Mouse (Mus musculus) left cerebral cortex, postnatal 10 days (tissue): ENCODE results near the gene 2810408A11Rik. TPM values are rescaled to one million over a fixed set of nuclear protein-coding genes. Genes with fewer than 3 reads are reported as not detected.
"Not testable (repeated sequence)": the region's sequence is repeated elsewhere in the genome, so short reads cannot be mapped to it uniquely, and the experiment has no call there.

Source experiments
- DNase-seq, 2 experiments: peaks; one replicate each; pipeline ENCODE4 v3.0.0; 2021 to 2022; ENCODE audit warnings: low spot score in 2 of 2, mixed read lengths in 1 of 2; ENCODE audit errors: extremely low spot score in 1 of 2
- intact Hi-C: fragments of 180-260 bp; cut with DNase I; formaldehyde crosslinking; loops from one replicate; pipeline ENCODE4 v1.15.1; 2025
- microRNA-seq: library from miRNA; unstranded; fragments of <30 nt; microRNA quantifications from one replicate; pipeline ENCODE4 v1.2.0, GENCODE M21; 2022
- total RNA-seq, 2 experiments: library from RNA; stranded (reverse); gene quantifications; 2 replicates each; pipeline ENCODE4 v1.2.3; 2021

2810408A11Rik gene
- total RNA-seq, 2 experiments from 2014 or later = 1.8 TPM

GRCm38 (mm10) chr11:69870289-69871069, 30.3 kb downstream of the 2810408A11Rik start:
- intact Hi-C loops = no loop called here
- DNase-seq = no peak

GRCm38 (mm10) chr11:69867335-69867734, 33.5 kb downstream of the 2810408A11Rik start:
- no peak for DNase-seq
- intact Hi-C loops = no loop called here

- no peak for DNase-seq
- intact Hi-C loops = no loop called here
Observed at GRCm38 (mm10) chr11:69865561-69865960, 35.2 kb downstream of the 2810408A11Rik start.

DNA sequence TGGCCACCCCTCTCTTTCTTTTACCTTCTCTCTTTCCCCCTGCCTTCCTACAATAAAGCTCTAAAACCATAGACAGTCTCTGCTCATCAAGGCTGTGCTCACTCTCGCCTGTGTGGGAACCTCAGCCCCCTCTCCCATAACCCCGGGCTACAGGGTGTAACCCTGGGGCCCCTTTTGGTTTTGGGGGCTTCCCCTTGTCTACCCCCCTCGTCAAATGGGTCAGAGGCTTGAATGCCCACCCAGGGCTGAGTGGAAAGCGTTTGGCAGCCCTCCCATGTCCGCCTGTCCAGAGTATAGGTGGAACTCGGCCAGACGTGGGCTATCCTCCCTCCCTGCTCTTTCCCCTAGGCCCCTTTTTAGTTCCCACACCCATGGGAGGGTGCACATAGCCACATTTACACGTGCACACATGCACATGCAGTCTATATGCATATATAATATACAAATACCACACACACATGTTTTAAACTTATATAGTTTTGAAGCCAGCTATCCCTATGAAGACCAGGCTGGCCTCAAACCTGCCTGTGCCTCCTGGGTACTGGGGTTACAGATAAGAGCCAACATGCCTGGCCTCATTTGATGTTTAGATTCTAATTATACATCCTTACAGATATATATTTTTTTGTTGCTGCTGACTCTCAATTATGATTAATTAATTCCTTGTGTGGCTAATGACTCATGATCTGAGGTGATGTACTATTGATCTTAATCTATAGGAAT, 36.5 kb downstream of the 2810408A11Rik start:
- intact Hi-C loops = no loop called here
- no peak for DNase-seq

GRCm38 (mm10) chr11:69863729-69864128, 37.1 kb downstream of the 2810408A11Rik start:
- intact Hi-C loops, DNase-seq: not testable (repeated sequence)

- DNase-seq = no peak
- intact Hi-C loops = no loop called here
Observed at GRCm38 (mm10) chr11:69858113-69858998, 42.4 kb downstream of the 2810408A11Rik start, which contains the start of gene Tnk1. Gene Tnk1, minus strand, starts transcription at chr11:69858730.

- intact Hi-C loops = no loop called here
- peak in 1 of 2 experiments; percentile 62 for DNase-seq
Observed at GRCm38 (mm10) chr11:69855347-69855746, 45.4 kb downstream of the 2810408A11Rik start.

DNA sequence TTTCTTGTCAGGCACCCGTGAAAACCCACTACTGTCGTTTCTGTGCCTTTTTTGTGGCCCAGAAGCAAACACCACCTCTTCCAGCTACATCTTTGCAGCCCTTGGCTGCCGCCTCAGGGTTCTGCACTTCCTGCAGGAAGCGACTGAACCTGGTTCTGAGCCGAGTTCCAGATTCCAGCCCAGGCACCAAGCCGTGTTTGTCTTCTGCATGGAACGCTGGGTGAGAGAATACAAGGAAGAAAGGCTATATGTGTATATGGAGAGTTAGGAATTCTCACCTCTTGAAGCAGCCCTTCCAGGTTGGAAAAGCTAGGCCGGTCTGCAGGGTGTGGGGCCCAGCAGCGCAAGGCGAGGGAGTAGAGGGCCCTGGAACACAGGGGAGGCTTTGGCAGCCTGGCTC, 46.1 kb downstream of the 2810408A11Rik start:
- DNase-seq = no peak
- intact Hi-C loops = no loop called here

DNA sequence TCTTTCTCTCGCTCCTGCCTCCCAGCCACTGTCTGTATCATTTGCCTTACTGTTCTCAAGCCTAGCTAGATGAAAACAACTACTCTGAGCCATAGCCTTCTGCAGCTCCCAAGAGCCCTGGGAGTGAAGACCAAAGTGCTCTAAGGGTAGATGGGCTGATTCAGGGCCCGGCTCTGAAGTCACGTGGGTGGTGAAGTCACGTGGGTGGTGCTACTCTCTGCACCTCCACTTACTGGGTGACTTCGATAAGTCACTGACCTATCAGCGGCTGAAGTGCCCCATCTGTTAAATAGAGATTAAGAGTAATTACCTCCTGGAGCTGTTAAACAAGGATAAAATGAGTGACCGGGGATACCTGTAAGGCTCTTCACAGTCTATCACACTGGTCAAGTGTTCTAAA, 46.8 kb downstream of the 2810408A11Rik start:
- no peak for DNase-seq
- intact Hi-C loops = no loop called here

DNA sequence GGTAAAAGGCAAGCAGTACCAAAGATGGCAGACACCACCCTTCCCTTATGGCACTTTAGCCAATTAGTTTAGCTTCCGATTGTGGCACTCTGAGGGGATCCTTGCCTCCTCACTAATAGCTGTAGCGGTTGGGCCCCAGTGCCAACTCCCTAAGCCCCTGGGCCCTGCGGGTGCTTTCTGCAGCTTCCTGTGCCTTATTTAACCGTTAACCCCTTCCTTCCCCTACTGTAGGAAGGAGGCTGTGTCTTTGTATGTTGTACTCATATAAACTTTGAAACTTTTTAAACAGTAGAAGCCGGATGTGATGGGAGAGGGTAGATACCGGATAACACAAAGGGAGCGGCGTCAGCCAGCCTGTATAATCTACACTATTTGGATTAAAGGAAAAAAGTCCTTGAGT, 50.0 kb downstream of the 2810408A11Rik start:
- DNase-seq = no peak
- intact Hi-C loops = no loop called here

DNA sequence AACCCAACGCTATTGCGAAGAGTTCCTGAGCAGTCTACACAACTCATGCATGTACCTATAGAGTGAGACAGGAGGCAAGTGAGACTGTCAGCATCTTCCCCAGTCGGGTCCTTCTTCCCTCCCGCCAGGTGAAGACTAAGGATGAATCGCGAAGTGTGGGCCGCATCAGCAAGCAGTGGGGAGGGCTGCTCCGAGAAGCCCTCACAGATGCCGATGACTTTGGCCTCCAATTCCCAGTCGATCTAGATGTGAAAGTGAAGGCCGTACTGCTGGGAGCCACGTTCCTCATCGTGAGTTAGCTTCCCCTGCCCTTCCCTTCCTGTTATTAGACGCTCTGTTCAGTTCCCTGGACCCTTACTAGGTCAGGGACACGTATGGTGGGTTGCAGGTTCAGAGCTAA, 50.9 kb downstream of the 2810408A11Rik start:
- no peak for DNase-seq
- intact Hi-C loops = no loop called here

DNA sequence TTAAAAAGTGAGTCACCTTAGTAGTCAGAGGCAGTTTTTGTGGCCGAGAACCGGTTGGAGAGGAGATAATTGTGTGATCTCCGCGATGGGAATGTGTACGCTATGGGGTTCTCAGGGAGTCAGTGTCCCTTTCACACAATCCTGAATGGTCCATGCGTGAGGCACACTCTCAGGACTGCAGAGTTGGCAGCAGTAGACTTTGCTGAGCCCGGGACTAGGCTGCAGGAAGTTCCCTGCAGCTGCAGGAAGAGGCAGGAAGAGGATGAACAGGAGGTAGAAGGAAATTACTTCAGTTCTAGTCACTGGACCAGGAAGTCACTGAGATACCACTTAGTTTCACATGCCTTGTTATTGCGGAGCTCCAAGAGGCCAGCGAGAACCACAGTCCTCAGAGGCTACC, 51.7 kb downstream of the 2810408A11Rik start:
- no peak for DNase-seq
- intact Hi-C loops = no loop called here

GRCm38 (mm10) chr11:69848021-69848420, 52.8 kb downstream of the 2810408A11Rik start:
- intact Hi-C loops = no loop called here
- DNase-seq = no peak

Small RNA genes within 50 kb of the gene (microRNA-seq; reads per million reads assigned to microRNA genes)
- not detected for gene Mir6924

Other genes with a start within 250 kb of the 2810408A11Rik start
- gene Sox15, start 245.7 kb downstream of the 2810408A11Rik start, total RNA-seq = not detected
- gene Mpdu1, start 238.3 kb downstream of the 2810408A11Rik start, total RNA-seq = 10 to 100 TPM; 87.3 to 95.6 TPM
- 10 to 100 TPM; 11.6 to 12.2 TPM for gene Cd68, start 234.8 kb downstream of the 2810408A11Rik start, total RNA-seq
- 100 to 1,000 TPM; 455 to 466 TPM for gene Eif4a1, start 228.6 kb downstream of the 2810408A11Rik start, total RNA-seq
- 100 to 1,000 TPM in 1 of 2 experiments, 10 to 100 TPM in 1; 96.9 to 103 TPM for gene Senp3, start 218.9 kb downstream of the 2810408A11Rik start, total RNA-seq
- 1 to 10 TPM in 1 of 2 experiments, under 1 TPM in 1; 0.39 to 1.6 TPM for gene Tnfsf13, start 215.2 kb downstream of the 2810408A11Rik start, total RNA-seq
- gene Tnfsf12, start 205.1 kb downstream of the 2810408A11Rik start, total RNA-seq = 1 to 10 TPM; 7.4 TPM
- gene Tnfsfm13, start 204.9 kb downstream of the 2810408A11Rik start, total RNA-seq = 1 to 10 TPM in 1 of 2 experiments, under 1 TPM in 1; 0.81 to 1.5 TPM
- 10 to 100 TPM; 52.1 to 52.9 TPM for gene Polr2a, start 142.3 kb downstream of the 2810408A11Rik start, total RNA-seq
- gene Slc35g3, start 139.0 kb downstream of the 2810408A11Rik start, total RNA-seq = not detected
- 10 to 100 TPM; 57.1 to 67.6 TPM for gene Zbtb4, start 135.1 kb downstream of the 2810408A11Rik start, total RNA-seq
- gene Chrnb1, start 105.0 kb downstream of the 2810408A11Rik start, total RNA-seq = 1 to 10 TPM in 1 of 2 experiments, under 1 TPM in 1; 0.95 to 1.2 TPM
- 10 to 100 TPM; 20.0 to 21.5 TPM for gene Fgf11, start 99.1 kb downstream of the 2810408A11Rik start, total RNA-seq
- not detected for gene Tmem102, start 95.4 kb downstream of the 2810408A11Rik start, total RNA-seq
- not detected for gene Gm39566, start 85.7 kb downstream of the 2810408A11Rik start, total RNA-seq
- gene Spem2, start 82.5 kb downstream of the 2810408A11Rik start, total RNA-seq = not detected
- gene Spem1, start 78.8 kb downstream of the 2810408A11Rik start, total RNA-seq = under 1 TPM; 0.45 to 0.57 TPM
- 100 to 1,000 TPM; 268 to 274 TPM for gene Nlgn2, start 63.2 kb downstream of the 2810408A11Rik start, total RNA-seq
- gene Tmem256, start 62.5 kb downstream of the 2810408A11Rik start, total RNA-seq = 100 to 1,000 TPM; 151 to 159 TPM
- 10 to 100 TPM; 28.4 to 32.2 TPM for gene Plscr3, start 54.6 kb downstream of the 2810408A11Rik start, total RNA-seq
- under 1 TPM; 0.11 to 0.14 TPM for gene Tnk1, start 42.3 kb downstream of the 2810408A11Rik start, total RNA-seq
- not detected for gene Tmem95, start 23.0 kb downstream of the 2810408A11Rik start, total RNA-seq
- gene Kctd11, start 19.6 kb downstream of the 2810408A11Rik start, total RNA-seq = under 1 TPM; 0.57 to 0.62 TPM
- under 1 TPM; 0.15 to 0.26 TPM for gene Acap1, start 5.4 kb downstream of the 2810408A11Rik start, total RNA-seq
- gene Neurl4, start 85 bp upstream of the 2810408A11Rik start, total RNA-seq = 100 to 1,000 TPM; 126 to 129 TPM
- 10 to 100 TPM; 24.8 to 25.7 TPM for gene Gps2, start 12.9 kb upstream of the 2810408A11Rik start, total RNA-seq
- gene Eif5a, start 21.0 kb upstream of the 2810408A11Rik start, total RNA-seq = 100 to 1,000 TPM; 525 to 535 TPM
- 1 to 10 TPM; 9.5 TPM for gene Ybx2, start 34.8 kb upstream of the 2810408A11Rik start, total RNA-seq
- 1 to 10 TPM; 1.3 to 1.4 TPM for gene Slc2a4, start 47.2 kb upstream of the 2810408A11Rik start, total RNA-seq
- gene Cldn7, start 63.8 kb upstream of the 2810408A11Rik start, total RNA-seq = not detected
- 100 to 1,000 TPM; 104 to 118 TPM for gene Ctdnep1, start 80.2 kb upstream of the 2810408A11Rik start, total RNA-seq
- gene Elp5, start 81.5 kb upstream of the 2810408A11Rik start, total RNA-seq = 100 to 1,000 TPM; 114 to 125 TPM
- 100 to 1,000 TPM; 252 to 266 TPM for gene Gabarap, start 90.2 kb upstream of the 2810408A11Rik start, total RNA-seq
- 10 to 100 TPM; 35.2 to 38.6 TPM for gene Phf23, start 94.8 kb upstream of the 2810408A11Rik start, total RNA-seq
- gene Dvl2, start 99.6 kb upstream of the 2810408A11Rik start, total RNA-seq = 10 to 100 TPM; 27.5 to 30.3 TPM
- 10 to 100 TPM; 44.8 to 48.0 TPM for gene Acadvl, start 114.4 kb upstream of the 2810408A11Rik start, total RNA-seq
- 100 to 1,000 TPM; 871 to 875 TPM for gene Dlg4, start 116.0 kb upstream of the 2810408A11Rik start, total RNA-seq
- gene Asgr1, start 153.1 kb upstream of the 2810408A11Rik start, total RNA-seq = 1 to 10 TPM; 1.4 to 1.5 TPM
- gene Asgr2, start 191.7 kb upstream of the 2810408A11Rik start, total RNA-seq = not detected
- gene Mgl2, start 229.3 kb upstream of the 2810408A11Rik start, total RNA-seq = under 1 TPM; 0.30 to 0.36 TPM